Mouse (Mus musculus): Measurements from ENCODE around the gene Rnaset2b.
"Not testable (repeated sequence)": the region's sequence is repeated elsewhere in the genome, so short reads cannot be mapped to it uniquely, and the experiment has no call there.

- not testable (repeated sequence) for TF ChIP-seq CTCF (IDR thresholded peaks at IDR 0.05; ENCODE audit: low read depth); EP300 (optimal IDR thresholded peaks at IDR 0.05)
Measured at GRCm38 (mm10) chr17:6995504-6995903, 25.1 kb downstream of the Rnaset2b start.

Data from stomach, postnatal 0 days (tissue).